Mouse (Mus musculus): ENCODE data around the gene Gm11077. TPM values are rescaled to one million over a fixed set of nuclear protein-coding genes. Genes with fewer than 3 reads are reported as not detected.

Gm11077 gene
- polyA plus RNA-seq, 1 experiment from 2014 or later, result not detected

DNA sequence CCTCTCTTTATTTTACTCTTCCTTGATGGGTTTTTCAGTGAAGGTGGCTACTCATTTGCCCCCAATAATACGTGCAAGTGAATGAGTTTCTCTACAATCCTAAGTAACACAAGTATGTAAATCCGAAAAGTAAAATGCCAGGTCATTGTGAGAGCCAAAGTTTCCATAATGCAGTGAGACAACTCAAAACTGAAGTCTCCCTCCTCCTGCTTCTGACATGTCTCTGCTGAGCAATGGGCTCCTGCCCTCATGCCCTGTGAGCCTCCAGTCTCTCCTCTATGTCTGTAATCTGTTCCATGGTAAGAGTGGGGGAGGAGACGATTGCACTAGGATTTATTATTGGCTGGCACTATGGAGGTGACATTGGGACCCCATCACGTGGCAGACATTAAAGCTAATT, 71.5 kb downstream of the Gm11077 start:
- Histone ChIP-seq H3K4me1 (no peaks in the 10 kb centered on the region), H3K9ac (no peak overlapping the region), H3K9me3 (no peaks in the 10 kb centered on the region), H3K4me3 (no peak overlapping the region), H3K27me3 (replicated peaks) (no peaks in the 10 kb centered on the region), H3K4me2 (replicated peaks) (no peak overlapping the region), H3K36me3 (no peaks in the 10 kb centered on the region), H3K27ac (no peak overlapping the region)
- no peak for ATAC-seq (ENCODE audit: low FRiP score, low read depth)
- 86% methylated on average over 4 of the region's 4 CpGs for WGBS

Other genes starting within 250 kb of the Gm11077 start
- gene Aebp2, start 106.6 kb upstream of the Gm11077 start, polyA plus RNA-seq (2016; fragmentation: Nextera tagmentation; extraction: Ambion mirVana), result 12.8 and 12.9 TPM in 2 replicates